Mouse (Mus musculus): ENCODE results near the gene Krt9. TPM values are rescaled to one million over a fixed set of nuclear protein-coding genes. Genes with fewer than 3 reads are reported as not detected.
A peak's percentile ranks its signal among the peaks of the same experiment; 100 is the strongest.

The Krt9 gene
- polyA plus RNA-seq, 1 experiment from 2014 or later = not detected

DNA sequence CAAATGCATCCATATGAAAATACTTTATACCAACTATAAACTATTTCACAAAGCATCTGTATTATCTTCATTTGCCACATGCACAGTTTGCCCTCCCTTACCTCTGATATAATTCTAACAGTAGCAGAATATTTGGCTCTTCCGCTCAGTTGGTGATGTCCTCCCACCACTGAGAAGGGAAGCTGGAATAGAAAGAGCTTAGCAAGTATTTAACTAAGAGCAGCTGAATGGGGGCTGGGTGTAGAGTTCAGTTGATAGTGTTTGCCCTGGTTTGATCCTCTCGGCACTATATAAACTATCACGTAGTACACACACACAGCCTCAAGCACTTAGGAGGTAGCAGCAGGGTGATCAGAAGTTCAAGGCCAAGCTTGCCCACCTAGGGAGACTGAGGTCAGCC is 13.8 kb downstream of the Krt9 start:
- 75% methylated on average over 3 of the region's 3 CpGs for WGBS
- Histone ChIP-seq H3K4me1 (0 out of 2 replicates have a peak, but pooled peaks cover 5% of the 10 kb centered on the region), H3K9me3 (replicated peaks) (no peaks in the 10 kb centered on the region), H3K4me3 (no peak overlapping the region), H3K27ac (replicated peaks) (no peak overlapping the region), H3K36me3 (no peaks in the 10 kb centered on the region), H3K27me3 (ENCODE audit: low read depth, poor library complexity, severe bottlenecking) (no peaks in the 10 kb centered on the region)
- DNase-seq (ENCODE audit: low spot score) = no peak

DNA sequence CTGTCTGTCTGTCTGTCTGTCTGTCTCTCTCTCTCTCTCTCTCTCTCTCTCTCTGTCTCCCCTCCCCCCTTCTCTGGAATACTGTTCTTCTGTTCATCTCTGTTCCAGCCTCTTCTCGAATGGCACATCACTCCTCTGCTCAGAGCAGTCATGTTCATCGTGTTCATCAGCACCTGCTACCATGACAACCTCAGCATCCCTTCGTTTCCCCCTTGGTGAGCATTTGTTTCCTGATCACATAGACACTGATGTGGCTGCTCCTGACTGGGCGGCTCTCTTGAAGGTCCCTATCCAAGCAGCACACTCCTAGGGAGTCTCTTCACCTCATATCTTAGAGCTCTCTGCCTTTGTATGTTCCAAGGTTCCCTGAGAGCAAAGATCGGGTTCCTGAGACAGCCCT is 14.7 kb downstream of the Krt9 start:
- Histone ChIP-seq H3K27me3 (ENCODE audit: low read depth, poor library complexity, severe bottlenecking) (no peaks in the 10 kb centered on the region), H3K4me3 (no peak overlapping the region), H3K4me1 (0 out of 2 replicates have a peak, but pooled peaks cover 5% of the 10 kb centered on the region), H3K36me3 (no peaks in the 10 kb centered on the region), H3K9me3 (replicated peaks) (no peaks in the 10 kb centered on the region), H3K27ac (replicated peaks) (no peak overlapping the region)
- WGBS = 83% methylated on average over 5 of the region's 5 CpGs
- DNase-seq (ENCODE audit: low spot score) = no peak

DNA sequence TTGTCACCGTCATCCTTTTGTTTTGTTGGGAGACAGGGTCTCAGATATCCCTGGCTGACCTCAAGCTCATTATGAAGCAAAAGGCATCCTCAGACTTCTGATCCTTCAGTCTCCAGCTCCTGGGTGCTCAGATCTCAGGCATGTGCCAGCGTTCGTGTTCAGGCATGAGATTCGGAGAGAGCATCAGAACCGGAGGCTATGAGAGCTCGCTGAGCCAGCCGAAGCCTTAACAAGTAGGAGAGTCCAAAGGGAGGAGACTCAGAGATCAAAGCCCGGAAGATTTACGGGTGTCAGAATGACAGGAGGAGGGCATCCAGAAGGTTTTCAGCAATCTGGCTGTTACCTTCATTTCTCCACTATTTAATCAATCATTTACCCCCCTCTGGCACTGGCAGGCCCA is 16.3 kb downstream of the Krt9 start:
- H3K9me3 ChIP-seq (replicated peaks) = no peaks in the 10 kb centered on the region
- no peaks in the 10 kb centered on the region for H3K27me3 ChIP-seq (ENCODE audit: low read depth, poor library complexity, severe bottlenecking)
- 82% methylated on average over 9 of the region's 9 CpGs for WGBS
- H3K36me3 ChIP-seq = no peaks in the 10 kb centered on the region
- DNase-seq (ENCODE audit: low spot score) = no peak
- H3K4me1 ChIP-seq = no peaks in the 10 kb centered on the region
- H3K27ac ChIP-seq (replicated peaks) = no peak overlapping the region
- H3K4me3 ChIP-seq = no peak overlapping the region

DNA sequence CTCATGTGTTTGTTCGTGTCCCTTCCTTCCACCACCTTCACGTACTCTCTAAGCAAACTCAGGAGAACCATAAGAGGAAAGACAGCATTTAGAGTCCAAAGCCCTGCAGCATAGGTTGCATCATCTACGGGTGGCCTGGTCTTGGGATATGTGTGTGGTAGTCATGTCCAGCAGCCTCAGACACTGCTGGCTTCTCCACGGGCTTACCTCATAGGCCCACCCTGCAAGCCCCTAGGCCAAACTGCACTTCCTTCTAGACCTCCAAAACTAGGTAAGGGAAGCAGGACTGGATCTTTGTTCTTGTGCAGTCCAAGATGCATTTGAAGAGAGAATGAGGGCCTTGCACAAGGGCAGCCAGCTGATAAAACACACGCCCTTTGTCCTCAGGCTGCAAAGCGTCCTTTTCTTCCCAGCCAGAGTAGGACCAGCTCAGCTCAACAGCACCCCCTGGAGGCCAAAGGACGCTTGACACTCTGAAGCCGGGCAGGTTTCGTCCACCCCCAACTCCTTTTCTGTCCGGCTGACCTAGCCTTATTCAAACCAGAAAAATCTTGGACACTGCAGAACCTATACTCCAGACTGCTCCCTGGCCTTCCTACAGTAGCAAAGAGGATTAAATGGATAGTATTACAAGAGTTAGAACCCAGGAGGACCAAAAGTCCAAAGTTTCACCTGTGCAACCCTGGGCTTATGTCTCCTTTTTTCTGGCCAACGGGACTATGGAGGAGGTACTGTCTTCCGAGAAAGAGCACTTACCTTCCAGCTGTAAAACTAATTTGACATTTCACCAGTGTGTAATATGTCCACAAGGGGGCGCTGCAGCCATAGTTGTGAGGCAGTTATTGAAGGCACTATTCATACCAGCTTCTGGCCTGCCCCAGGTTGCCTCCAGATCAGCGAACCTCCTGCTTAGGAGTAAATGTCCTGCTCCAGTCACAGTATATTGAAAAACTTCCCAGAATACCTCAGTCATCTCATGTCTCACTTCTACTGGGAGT is 24.0 kb downstream of the Krt9 start:
- H3K9me3 ChIP-seq (replicated peaks) = no peaks in the 10 kb centered on the region
- H3K27ac ChIP-seq (replicated peaks) = peak overlapping the region; percentile 81
- H3K4me3 ChIP-seq = no peak overlapping the region
- WGBS = 32% methylated on average over 14 of the region's 14 CpGs
- DNase-seq (ENCODE audit: low spot score) = peak; percentile 86
- H3K36me3 ChIP-seq = no peaks in the 10 kb centered on the region
- no peaks in the 10 kb centered on the region for H3K27me3 ChIP-seq (ENCODE audit: low read depth, poor library complexity, severe bottlenecking)
- H3K4me1 ChIP-seq = peaks cover 8% of the 10 kb centered on the region; the same call in 1 of the 2 replicates

DNA sequence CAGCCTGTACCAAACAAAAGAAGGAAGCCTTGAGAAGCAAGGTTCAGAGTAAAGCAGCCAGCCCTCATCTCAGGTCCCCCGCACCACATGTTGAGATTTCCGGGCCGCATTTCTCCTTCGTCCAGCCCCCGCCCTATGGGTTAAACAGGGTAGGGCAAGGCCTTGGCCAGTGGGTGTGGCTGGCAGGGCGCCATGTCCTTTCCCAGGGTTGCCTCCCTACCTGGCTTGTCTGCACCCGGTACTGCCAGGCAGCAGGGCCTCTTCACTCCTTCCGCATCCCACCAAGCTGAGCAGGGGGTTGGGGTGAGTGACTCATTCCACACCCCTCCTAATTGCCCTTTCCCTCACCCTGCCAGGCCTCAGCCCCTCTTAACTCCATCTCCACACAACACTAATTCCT is 25.0 kb downstream of the Krt9 start:
- H3K9me3 ChIP-seq (replicated peaks) = no peaks in the 10 kb centered on the region
- WGBS = 83% methylated on average over 8 of the region's 8 CpGs
- no peaks in the 10 kb centered on the region for H3K36me3 ChIP-seq
- H3K4me1 ChIP-seq = peaks cover 8% of the 10 kb centered on the region; the same call in 1 of the 2 replicates
- no peaks in the 10 kb centered on the region for H3K27me3 ChIP-seq (ENCODE audit: low read depth, poor library complexity, severe bottlenecking)
- peak overlapping the region; percentile 4; the same call in 1 of the 2 replicates for H3K27ac ChIP-seq (replicated peaks)
- DNase-seq (ENCODE audit: low spot score) = no peak
- no peak overlapping the region for H3K4me3 ChIP-seq

DNA sequence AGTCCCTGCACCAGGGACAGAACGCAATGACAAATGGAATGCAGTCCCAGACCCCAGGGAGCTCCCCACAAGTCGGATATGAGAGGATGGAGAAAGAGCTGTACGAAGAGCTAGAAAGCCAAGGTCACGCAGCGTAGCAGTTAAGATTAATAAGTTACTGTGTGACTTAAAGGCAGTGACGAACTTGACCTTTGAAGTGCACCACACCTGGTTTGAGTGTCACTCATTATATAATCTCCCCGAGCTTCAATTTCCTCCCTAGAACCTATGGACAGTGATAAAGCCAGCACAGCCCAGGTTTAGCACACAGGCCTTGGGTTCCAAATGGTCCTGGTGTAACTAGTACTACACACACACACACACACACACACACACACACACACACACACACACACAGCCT is 28.7 kb downstream of the Krt9 start:
- Histone ChIP-seq H3K27ac (replicated peaks) (no peak overlapping the region), H3K36me3 (no peaks in the 10 kb centered on the region), H3K9me3 (replicated peaks) (no peaks in the 10 kb centered on the region), H3K4me1 (peaks cover 7% of the 10 kb centered on the region; the same call in 1 of the 2 replicates), H3K4me3 (no peak overlapping the region), H3K27me3 (ENCODE audit: low read depth, poor library complexity, severe bottlenecking) (no peaks in the 10 kb centered on the region)
- no peak for DNase-seq (ENCODE audit: low spot score)
- 64% methylated on average over 7 of the region's 7 CpGs for WGBS

DNA sequence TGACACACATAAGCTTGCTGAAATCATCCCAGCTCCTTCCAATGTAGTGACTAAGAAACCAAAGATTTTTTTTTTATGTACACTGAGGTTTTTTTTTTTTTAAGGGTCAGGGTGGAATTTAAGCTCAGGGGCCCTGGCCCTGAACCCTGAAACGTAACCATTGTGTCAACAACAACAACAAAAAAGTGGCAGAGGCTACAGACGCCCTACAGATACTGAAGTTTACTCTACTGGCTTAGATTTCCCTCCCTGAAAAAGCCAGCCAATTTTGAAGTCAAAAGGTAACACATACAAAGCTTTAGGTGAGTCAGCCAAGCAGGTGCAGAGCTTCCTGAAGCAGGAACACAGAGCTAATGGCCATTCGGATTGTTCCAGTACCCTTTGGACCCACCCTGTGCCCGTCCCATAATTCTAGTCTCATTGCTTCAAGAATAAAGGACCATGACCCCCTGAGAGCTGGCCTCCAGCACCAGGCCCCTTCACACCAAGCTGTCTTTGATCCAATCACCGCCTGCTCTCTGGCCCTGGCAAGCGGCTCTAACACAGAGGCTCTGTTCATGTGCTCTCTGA is 35.1 kb downstream of the Krt9 start:
- Histone ChIP-seq H3K4me1 (no peaks in the 10 kb centered on the region), H3K36me3 (no peaks in the 10 kb centered on the region), H3K27ac (replicated peaks) (no peak overlapping the region), H3K4me3 (no peak overlapping the region), H3K9me3 (replicated peaks) (no peaks in the 10 kb centered on the region), H3K27me3 (ENCODE audit: low read depth, poor library complexity, severe bottlenecking) (no peaks in the 10 kb centered on the region)
- 78% methylated on average over 6 of the region's 6 CpGs for WGBS
- no peak for DNase-seq (ENCODE audit: low spot score)

DNA sequence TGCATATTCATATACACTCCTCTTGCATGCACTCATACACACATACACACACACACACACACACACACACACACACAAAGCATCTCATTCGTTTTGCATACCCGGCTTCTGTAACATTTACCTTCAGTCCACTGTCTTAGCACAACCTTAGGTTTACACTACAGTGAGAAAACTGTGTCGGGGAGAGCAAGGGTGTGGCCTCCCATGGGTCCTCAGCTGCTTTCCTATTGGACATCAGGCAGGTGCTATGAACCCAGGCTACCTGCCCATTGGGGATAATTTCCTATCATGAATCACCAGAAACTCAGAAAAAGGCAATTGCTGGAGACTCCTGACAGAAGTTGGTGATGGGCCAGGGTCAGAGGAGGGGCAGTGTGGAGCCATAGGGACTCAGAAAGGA is 35.7 kb downstream of the Krt9 start:
- no peaks in the 10 kb centered on the region for H3K4me1 ChIP-seq
- no peaks in the 10 kb centered on the region for H3K36me3 ChIP-seq
- WGBS = 85% methylated on average over 3 of the region's 3 CpGs
- DNase-seq (ENCODE audit: low spot score) = no peak
- H3K27ac ChIP-seq (replicated peaks) = no peak overlapping the region
- H3K4me3 ChIP-seq = no peak overlapping the region
- no peaks in the 10 kb centered on the region for H3K27me3 ChIP-seq (ENCODE audit: low read depth, poor library complexity, severe bottlenecking)
- no peaks in the 10 kb centered on the region for H3K9me3 ChIP-seq (replicated peaks)

DNA sequence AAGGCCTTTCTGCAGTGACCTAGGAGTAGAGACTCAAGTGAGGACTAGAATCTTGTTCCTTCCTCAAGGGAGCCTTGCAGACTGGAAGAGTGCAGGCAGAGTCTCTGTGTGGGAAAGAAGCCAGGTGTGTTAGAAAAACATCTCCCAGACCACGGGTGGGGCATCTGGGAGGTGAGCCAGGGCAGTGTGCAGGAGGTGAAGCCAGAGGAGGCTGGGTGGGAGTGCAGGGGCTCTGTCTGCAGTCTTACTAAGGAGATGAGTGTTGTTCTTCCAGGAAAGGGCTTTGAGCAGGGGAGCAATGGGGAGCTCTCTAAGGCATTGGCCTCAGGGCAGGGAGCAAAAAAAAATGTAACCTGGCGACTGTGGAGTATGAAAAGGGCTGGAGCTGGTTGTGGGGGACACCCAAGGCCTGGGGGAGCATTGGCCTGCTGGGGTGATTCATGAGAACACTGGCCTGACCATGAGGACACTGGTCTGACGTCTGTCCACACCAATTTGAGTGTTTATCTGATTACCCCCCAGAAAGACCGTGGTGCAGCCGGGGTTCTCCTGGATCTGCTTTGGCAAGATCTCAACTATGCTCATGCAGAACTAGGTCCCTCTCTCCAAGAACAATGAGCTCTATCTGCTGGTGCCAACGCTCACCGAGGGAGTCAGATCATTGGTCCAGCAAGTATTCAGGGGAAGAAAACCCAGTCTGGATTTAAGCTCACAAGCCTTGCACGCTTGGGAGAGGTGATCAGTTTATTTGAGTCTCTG is 37.4 kb downstream of the Krt9 start:
- Histone ChIP-seq H3K36me3 (no peaks in the 10 kb centered on the region), H3K4me1 (no peaks in the 10 kb centered on the region), H3K27ac (replicated peaks) (no peak overlapping the region), H3K9me3 (replicated peaks) (no peaks in the 10 kb centered on the region), H3K4me3 (no peak overlapping the region), H3K27me3 (ENCODE audit: low read depth, poor library complexity, severe bottlenecking) (no peaks in the 10 kb centered on the region)
- 84% methylated on average over 8 of the region's 8 CpGs for WGBS
- no peak for DNase-seq (ENCODE audit: low spot score)

DNA sequence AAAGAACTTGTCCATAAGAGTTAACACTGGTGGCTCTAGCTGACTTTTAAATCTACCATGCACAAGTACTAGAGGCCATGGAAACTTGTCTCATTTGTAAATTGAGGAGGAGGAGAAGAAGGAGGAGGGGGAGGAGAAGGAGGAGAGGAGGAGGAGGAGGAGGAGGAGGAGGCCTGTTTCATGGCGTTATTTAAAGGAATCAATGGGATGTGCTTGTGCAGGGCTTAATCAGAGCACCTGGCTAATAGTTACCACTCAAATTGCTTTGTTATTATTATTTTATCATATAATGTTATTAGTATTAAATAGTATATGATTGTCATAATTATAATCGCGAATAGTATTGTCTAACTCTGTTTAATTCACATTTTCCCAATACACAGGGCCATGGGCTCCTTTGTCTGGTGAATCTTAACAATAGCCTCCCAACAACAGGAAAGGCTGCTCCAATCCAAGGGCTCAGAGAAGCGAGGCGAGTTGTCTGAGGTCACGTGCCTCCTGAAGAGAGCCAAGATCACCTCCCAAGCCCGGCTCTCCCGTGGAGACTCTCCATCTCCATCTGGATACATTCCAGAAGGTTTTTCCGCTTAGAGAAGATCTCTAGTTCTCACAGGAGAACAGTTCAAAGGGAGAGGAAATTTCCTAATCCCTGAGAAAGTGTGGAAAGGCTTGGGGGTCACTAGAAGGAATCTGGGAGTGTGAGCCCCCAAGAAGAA is 44.3 kb downstream of the Krt9 start, which contains the start of gene Krt19:
Krt19 (minus strand) TSS at position 51 of the 716 bp plus-strand sequence.
- 50% methylated on average over 9 of the region's 9 CpGs for WGBS
- Histone ChIP-seq H3K27me3 (ENCODE audit: low read depth, poor library complexity, severe bottlenecking) (peaks cover 44% of the 10 kb centered on the region), H3K4me1 (peaks cover 25% of the 10 kb centered on the region), H3K36me3 (no peaks in the 10 kb centered on the region), H3K9me3 (replicated peaks) (no peaks in the 10 kb centered on the region), H3K27ac (replicated peaks) (no peak within 1 kb of the TSS), H3K4me3 (no peak within 1 kb of the TSS)
- no peak for DNase-seq (ENCODE audit: low spot score)

DNA sequence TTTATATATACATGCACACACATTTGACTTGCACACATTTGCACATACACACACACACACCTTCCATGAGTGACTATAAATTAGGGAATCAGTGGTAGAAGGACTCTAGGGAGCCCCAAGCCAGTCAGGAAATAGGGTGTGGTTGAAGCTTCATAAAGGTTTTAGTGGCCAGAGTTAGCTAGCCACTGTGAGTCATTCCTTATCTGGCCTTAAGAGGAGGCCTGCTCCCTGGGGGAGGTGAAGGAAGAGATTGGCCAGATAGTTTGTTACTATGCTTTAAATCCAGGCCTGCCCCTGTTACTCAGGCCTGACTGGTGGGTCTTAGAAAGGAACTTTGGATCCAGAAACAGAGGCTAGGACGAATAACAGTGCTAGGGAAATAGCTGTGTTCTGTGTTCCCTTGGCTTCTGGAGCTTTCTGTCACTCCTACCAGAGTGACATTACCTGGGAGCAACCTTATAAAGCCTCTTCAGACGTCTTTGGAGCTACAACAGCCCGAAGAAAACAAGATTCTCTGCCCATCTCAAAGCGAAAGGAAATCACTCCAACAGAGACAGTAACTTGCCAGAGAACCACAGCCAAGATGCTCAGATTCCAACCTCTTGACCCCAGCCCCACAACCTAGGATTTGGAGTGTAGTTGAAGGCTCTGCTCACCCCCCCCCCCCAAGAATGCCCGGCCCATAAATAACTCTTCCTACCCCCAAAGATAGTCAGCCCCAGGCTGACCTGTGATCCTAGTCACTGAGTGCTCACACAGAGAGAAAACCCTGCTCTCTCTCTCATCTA is 45.3 kb downstream of the Krt9 start:
- no peak for DNase-seq (ENCODE audit: low spot score)
- Histone ChIP-seq H3K36me3 (no peaks in the 10 kb centered on the region), H3K9me3 (replicated peaks) (no peaks in the 10 kb centered on the region), H3K4me1 (peaks cover 25% of the 10 kb centered on the region), H3K4me3 (no peak overlapping the region), H3K27me3 (ENCODE audit: low read depth, poor library complexity, severe bottlenecking) (peaks cover 48% of the 10 kb centered on the region), H3K27ac (replicated peaks) (no peak overlapping the region)
- WGBS = 70% methylated on average over 5 of the region's 5 CpGs

Measured in midbrain, embryonic 10.5 days (tissue).